Mouse (Mus musculus) left cerebral cortex, postnatal 4 days (tissue): ENCODE data around the gene Cisd1. TPM values are rescaled to one million over a fixed set of nuclear protein-coding genes. Genes with fewer than 3 reads are reported as not detected.

ENCODE experiments used
- DNase-seq: peaks from one replicate; pipeline ENCODE4 v3.0.0-alpha.2; 2022
- intact Hi-C: fragments of 180-260 bp; cut with DNase I; formaldehyde crosslinking; loops from one replicate; pipeline ENCODE4 v1.15.1; 2025
- total RNA-seq, 2 experiments: library from RNA; stranded (reverse); gene quantifications; 2 replicates each; pipeline ENCODE4 v1.2.3; 2021

Cisd1 gene
- total RNA-seq, 2 experiments from 2014 or later: 110 TPM

DNA sequence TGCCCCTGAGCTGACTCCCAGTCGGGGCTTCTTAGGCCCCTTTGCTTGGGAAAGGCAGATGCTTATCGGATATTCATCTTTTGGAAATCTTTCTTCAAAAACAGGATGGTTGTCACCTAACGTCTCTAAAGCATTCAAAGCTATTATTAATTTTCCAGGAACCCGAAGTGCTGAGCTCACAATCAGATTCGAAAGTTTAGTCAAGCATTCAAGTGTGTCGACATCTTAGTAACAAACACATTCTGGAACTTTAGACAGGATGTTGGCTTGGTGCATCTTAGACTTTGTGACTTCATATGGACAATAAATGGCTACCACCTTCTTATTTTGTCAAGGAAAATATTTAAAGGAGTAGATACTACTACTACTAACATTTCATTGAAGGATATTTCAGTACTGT, 16.4 kb downstream of the Cisd1 start:
- intact Hi-C loops: no loop called here
- DNase-seq: no peak

DNA sequence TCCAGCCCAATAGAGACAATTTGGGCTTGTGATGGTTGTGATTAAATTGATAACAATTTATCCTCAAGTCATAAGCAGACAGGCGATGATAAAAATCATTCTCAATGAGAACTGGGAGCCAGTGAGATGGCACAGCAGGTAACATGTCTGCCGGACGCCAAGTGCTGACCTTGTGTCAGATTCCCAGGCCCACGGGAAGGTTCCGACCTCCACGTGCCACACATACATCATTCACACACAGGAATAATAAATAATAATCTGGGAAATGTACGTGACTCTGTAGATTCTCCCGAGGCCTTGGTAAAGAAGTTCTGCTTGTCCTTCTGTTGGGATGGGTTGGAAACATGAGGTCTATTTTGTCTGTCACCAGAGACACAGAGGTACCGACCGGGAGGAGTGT, 17.4 kb downstream of the Cisd1 start:
- no peak for DNase-seq
- intact Hi-C loops: loop anchor here (1.0 kb wide), 1 partner anchor 74 kb away; no protein-coding TSS in a partner anchor

DNA sequence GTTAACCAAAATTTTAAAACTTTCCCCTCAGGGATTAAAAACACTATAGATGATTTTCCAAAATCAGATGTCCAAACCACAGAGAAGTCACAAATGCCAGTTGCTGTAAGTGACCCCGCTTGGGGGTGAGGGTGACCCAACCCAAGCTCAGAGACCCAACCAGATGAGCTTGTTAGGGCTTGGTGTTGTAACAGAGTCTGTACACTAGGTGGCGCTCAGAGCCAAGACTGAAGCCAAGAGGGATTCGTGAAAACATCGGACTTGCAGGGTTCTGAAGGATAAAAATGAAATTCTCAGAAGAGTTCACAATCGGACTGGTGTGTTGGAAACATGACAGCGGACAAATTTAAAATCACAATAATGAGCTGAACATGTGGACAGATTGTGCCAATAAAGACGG, 18.0 kb downstream of the Cisd1 start:
- intact Hi-C loops: loop anchor here (1.0 kb wide), 1 partner anchor 75 kb away; no protein-coding TSS in a partner anchor
- DNase-seq: peak; percentile 69

GRCm38 (mm10) chr10:71326123-71326522, 18.6 kb downstream of the Cisd1 start:
- intact Hi-C loops: no loop called here
- DNase-seq: no peak

DNA sequence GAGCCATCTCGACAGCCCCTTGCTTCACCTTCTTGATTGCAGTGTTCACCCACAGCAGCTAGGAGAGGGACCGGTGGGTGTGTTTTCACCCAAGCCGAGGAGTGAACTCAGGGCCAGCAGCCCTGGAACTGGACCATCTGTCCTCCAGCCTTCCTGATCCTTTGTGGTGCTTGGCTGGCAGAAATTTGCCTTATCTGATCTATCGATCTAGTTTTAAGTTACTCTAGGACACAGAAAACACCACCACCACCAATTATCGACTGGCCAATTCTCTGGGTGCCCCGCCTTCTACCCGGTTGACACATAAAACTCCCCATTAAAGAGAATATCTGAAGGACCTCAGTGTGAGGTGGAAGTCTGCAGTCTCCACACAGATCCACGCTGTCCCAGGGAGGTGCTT, 21.1 kb downstream of the Cisd1 start:
- intact Hi-C loops: no loop called here
- no peak for DNase-seq

- no peak for DNase-seq
- intact Hi-C loops: no loop called here
Observed at GRCm38 (mm10) chr10:71316497-71316896, 28.3 kb downstream of the Cisd1 start.

DNA sequence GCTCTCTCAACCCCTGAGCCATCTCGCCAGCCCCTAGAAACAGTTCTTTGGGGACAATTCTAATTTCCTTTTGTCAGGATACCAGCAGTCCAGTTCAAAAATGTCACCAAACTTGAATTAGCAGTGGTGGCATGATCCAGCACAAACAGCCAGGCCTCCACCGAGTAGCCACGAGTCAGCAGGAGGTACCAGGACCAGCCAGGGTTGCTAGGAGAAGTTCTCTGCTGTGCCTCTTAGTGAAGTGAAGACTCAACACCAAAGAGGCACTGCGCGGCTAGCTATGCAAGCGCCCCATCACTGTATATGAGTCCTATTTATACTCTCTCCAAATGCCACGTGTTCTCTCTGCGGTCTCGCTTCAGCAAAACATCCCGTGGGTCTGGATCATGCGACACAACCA, 28.7 kb downstream of the Cisd1 start:
- intact Hi-C loops: no loop called here
- peak; percentile 26 for DNase-seq

DNA sequence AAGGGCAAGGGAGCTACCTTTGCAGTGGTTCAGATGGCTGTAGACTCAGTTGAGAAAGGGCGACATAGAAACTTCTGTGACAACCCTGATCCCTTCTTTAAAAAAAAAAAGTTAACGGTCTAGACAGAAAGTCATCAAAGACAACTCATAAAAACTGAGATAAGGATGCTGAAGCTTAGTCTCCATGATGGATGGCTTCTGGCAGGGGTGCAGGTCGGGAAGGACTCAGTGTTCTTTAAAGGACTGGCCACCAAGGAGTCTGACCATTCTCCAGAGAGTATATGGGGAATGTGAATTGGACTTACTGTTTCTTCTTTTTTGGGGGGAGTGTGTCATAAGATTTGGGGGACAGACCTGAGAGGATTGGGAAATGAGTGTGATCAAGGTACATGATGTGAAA, 30.2 kb downstream of the Cisd1 start:
- intact Hi-C loops: no loop called here
- no peak for DNase-seq

DNA sequence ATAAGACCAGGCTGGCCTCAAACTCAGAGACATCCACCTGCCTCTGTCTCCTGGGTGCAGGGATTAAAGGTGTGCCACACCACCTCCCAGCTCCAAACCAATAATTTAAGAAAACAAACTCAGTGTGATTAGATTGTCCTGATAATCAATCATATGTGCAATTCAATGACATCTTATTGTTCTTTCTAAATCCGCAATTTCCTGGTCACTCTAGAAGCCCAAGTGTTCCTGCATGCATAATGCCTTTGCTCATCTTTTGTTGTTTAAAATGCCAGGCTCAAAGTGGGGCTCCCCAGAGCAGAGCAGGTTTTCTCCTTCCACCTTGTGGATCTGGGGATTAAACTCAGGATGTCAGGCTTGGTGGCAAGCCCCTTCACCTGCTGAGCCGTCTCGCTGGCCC, 34.5 kb downstream of the Cisd1 start:
- intact Hi-C loops: no loop called here
- no peak for DNase-seq

GRCm38 (mm10) chr10:71308199-71308598, 36.6 kb downstream of the Cisd1 start:
- no peak for DNase-seq
- intact Hi-C loops: no loop called here

- intact Hi-C loops: no loop called here
- DNase-seq: no peak
Observed at GRCm38 (mm10) chr10:71306759-71307158, 38.0 kb downstream of the Cisd1 start.

GRCm38 (mm10) chr10:71306190-71306589, 38.6 kb downstream of the Cisd1 start:
- peak; percentile 26 for DNase-seq
- intact Hi-C loops: no loop called here

GRCm38 (mm10) chr10:71302490-71302889, 42.3 kb downstream of the Cisd1 start:
- DNase-seq: no peak
- intact Hi-C loops: no loop called here

DNA sequence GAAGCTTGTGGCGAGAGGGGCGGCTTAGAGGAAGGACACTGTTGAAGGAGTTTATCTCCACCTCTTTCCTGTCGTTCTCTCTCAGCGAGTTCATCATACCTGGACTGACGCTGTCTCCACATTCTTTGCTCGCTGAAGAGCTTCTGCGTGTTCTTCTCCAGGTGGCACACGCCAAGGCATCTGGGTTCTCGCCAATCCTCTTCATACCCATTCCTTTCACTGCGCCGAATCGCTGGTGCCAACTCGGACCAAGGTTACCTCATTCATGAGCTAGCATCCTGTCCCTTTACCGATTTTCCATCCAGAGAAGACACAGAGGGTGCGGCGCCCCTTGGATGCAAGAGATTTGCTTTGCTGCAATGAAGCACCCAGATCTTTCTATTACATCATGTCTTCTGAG, 44.6 kb downstream of the Cisd1 start:
- intact Hi-C loops: no loop called here
- DNase-seq: no peak

DNA sequence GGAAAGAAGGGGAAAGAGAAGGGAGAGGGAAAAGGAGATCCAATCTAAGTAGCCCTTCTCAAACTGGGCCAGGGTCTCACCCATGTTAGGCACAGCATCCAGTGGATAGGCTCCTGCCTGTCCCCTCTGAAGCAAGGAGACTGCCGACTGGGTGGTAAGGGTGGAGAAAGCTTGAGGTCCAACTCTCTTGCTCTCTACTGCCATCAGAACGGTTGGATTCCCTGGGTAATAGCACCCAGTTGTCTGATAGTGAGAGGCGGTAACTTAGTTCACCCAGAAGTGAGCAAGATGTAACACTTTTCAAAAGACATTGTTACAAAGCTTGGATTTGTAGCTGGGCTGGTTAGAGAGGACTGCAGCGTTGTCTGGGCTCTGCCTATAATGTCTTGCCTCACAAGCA, 51.5 kb downstream of the Cisd1 start:
- intact Hi-C loops: no loop called here
- no peak for DNase-seq

DNA sequence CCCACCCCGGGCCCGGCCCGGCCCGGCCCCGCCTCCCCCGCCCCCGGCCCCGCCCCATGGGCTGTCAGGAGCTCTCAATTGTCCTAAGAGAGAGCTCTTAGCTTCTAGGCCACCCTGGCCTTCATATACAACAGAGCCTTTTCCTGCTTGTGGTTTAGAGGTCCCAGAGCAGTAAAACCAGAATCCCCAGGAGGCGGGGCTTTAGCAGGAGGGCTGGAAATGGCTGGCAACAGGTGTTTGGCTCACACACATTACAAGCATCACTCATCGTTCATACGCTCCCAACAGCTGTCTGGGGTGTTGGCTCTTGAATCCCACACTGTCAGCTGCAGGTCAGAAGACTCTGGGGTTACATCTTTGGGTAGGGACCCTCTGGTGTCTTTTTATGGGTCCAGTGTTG, 52.5 kb downstream of the Cisd1 start:
- intact Hi-C loops: no loop called here

GRCm38 (mm10) chr10:71291801-71292200, 53.0 kb downstream of the Cisd1 start:
- intact Hi-C loops: no loop called here
- DNase-seq: no peak

More for the DNA sequence above, 52.5 kb downstream of the Cisd1 start:
- no peak for DNase-seq

GRCm38 (mm10) chr10:71291179-71291661, 53.5 kb downstream of the Cisd1 start:
- DNase-seq: no peak
- intact Hi-C loops: no loop called here

DNA sequence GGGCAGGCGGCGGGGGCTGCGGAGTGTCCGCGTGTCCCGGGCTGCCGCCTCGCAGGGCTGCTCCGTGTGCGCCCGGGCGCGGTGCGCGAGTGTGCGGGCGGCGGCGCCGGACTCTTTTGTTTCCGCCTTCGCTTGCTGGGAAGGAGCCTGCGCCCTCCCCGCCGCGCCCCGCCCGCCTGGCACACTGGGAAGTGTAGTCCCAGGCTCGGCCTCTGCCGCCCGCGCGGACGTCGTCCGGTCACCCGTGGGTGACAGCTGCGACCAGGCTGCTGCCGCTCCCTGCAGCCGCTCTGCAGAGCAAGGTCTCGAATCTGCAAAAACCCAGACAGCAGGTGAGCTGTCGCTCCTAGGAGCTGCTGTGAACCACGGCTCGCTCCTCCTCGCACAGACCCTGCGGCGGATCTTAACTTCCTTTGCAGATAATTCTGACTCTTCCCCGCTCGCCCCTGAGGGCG, 59.6 kb downstream of the Cisd1 start, which contains the start of gene Ube2d1:
TSS of gene Ube2d1 (minus strand) at position 137 of the 455 bp plus-strand sequence.
- peak; percentile 92 for DNase-seq
- intact Hi-C loops: no loop called here

- intact Hi-C loops: no loop called here
- DNase-seq: peak; percentile 48
Observed at GRCm38 (mm10) chr10:71284511-71285125, 60.1 kb downstream of the Cisd1 start.

DNA sequence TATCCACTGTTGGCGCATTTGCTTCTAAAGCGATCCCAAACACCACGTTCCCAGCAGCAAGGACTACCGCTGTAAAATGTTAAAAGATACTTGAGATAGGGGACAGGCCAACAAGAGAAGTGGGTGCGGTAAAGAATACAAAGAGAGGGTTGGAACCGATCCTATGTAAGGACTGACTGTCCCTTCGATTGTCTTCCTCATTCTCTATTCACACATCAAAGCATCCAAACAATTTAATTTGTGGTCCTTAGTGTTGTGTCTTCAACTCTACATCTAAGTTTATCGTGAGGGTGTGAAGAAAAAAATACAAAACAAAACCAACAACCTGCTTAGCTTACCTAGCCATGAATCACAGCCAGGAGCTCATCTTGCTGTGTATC, 60.6 kb downstream of the Cisd1 start:
- no peak for DNase-seq
- intact Hi-C loops: no loop called here
